Mouse (Mus musculus): ENCODE data around the gene Fbxl15. TPM values are rescaled to one million over a fixed set of nuclear protein-coding genes. Genes with fewer than 3 reads are reported as not detected.

Gene Fbxl15
- polyA plus RNA-seq, 1 experiment from 2014 or later = 15.1 TPM

DNA sequence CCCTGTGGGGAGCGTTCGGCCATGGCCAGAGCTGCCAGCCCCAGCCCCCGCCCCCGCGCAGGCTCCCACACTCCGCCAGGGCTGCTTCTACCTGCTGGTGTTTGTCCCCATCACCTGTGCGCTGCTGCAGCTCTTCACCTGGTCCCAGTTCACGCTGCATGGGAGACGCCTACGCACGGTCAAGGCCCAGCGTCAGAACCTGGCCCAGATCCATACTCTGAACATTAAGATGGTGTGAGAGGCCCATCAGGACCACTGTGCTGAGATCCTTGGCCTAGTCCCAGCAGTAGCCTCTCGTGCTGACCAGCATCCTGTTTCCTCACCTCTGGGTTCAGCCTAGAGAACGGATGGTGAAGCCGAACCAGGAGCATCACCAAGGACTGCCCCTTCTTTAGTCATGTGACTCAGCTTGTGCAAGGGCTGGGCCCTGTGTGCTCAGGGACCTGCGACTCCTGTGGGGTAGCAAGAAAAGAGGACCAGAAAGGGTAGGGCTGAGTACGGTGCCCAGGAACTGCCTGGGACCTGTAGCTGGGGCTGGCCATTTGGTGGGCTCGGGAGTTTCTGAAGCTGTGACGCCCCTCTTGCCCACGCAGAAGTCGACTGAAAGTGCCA is 46.6 kb downstream of the Fbxl15 start:
- no peaks in the 10 kb centered on the region for H3K27me3 ChIP-seq (ENCODE audit: control insufficient read depth, insufficient read depth, low read length)
- H3K9me3 ChIP-seq (ENCODE audit: control insufficient read depth, low read length) = no peaks in the 10 kb centered on the region
- H3K27ac ChIP-seq (replicated peaks; ENCODE audit: low read depth, low read length) = no peak overlapping the region
- ATAC-seq (ENCODE audit: insufficient number of reproducible peaks, low FRiP score, low TSS enrichment, low read depth) (no peak), DNase-seq (ENCODE audit: low spot score) (no peak)
- H3K4me1 ChIP-seq (ENCODE audit: control insufficient read depth, insufficient read depth, low read length) = no peaks in the 10 kb centered on the region
- no peak overlapping the region; the same call in 1 of the 2 replicates for H3K9ac ChIP-seq (ENCODE audit: low read length)
- WGBS = 58% methylated on average over 21 of the region's 21 CpGs
- no peak overlapping the region for H3K4me2 ChIP-seq (ENCODE audit: low read depth, severe bottlenecking)
- peaks cover 16% of the 10 kb centered on the region for H3K36me3 ChIP-seq (ENCODE audit: control insufficient read depth, insufficient read depth, low read length)
- H3K4me3 ChIP-seq (ENCODE audit: low read depth, low read length) = no peak overlapping the region

DNA sequence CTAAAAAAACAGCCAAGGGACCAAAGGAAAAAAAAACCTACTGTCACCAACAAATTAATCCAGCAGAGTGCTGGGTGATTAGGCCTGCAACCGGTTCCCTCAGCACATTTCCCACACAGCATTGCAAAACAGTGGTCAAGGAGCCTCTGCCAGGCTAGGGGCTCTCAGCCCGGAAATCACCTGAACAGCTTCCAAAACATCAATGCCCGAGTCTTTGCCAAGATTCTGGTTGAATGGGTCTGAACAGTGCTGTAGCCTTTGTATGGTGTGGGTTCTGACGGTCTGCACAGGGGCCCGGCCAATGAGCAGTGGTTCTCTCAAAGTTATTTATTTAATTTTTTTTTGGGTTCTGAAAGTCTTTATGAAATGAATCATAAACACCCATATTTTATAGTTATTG is 47.5 kb downstream of the Fbxl15 start:
- H3K27me3 ChIP-seq (ENCODE audit: control insufficient read depth, insufficient read depth, low read length) = no peaks in the 10 kb centered on the region
- H3K36me3 ChIP-seq (ENCODE audit: control insufficient read depth, insufficient read depth, low read length) = peaks cover 23% of the 10 kb centered on the region
- ATAC-seq (ENCODE audit: insufficient number of reproducible peaks, low FRiP score, low TSS enrichment, low read depth) (no peak), DNase-seq (ENCODE audit: low spot score) (no peak)
- no peaks in the 10 kb centered on the region for H3K9me3 ChIP-seq (ENCODE audit: control insufficient read depth, low read length)
- 73% methylated on average over 5 of the region's 5 CpGs for WGBS
- H3K9ac ChIP-seq (ENCODE audit: low read length) = no peak overlapping the region
- H3K4me3 ChIP-seq (ENCODE audit: low read depth, low read length) = no peak overlapping the region
- no peak overlapping the region for H3K27ac ChIP-seq (replicated peaks; ENCODE audit: low read depth, low read length)
- H3K4me1 ChIP-seq (ENCODE audit: control insufficient read depth, insufficient read depth, low read length) = no peaks in the 10 kb centered on the region
- no peak overlapping the region for H3K4me2 ChIP-seq (ENCODE audit: low read depth, severe bottlenecking)

DNA sequence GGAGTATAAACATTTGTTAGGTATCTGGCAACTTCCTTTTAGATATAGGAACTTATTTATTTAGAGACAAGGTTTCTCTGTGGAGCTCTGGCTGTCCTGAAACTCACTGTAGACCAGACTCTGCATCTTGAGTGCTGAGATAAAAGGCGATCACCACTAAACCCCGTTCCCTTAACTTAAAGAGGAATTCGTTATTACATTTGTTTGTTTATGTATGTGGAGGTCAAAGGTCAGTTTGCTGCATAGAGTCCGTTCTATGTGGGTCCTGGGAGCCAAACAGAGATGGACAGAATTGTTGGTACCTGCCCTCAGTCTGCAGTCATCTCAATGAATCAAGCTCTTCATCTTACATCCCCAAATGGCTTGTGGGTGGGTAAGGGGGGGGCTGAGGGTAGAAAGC is 47.9 kb downstream of the Fbxl15 start:
- 50% methylated on average over 4 of the region's 4 CpGs for WGBS
- Histone ChIP-seq H3K9ac (ENCODE audit: low read length) (no peak overlapping the region), H3K27me3 (ENCODE audit: control insufficient read depth, insufficient read depth, low read length) (no peaks in the 10 kb centered on the region), H3K9me3 (ENCODE audit: control insufficient read depth, low read length) (no peaks in the 10 kb centered on the region), H3K4me3 (ENCODE audit: low read depth, low read length) (no peak overlapping the region), H3K36me3 (ENCODE audit: control insufficient read depth, insufficient read depth, low read length) (peaks cover 26% of the 10 kb centered on the region), H3K4me1 (ENCODE audit: control insufficient read depth, insufficient read depth, low read length) (no peaks in the 10 kb centered on the region), H3K4me2 (ENCODE audit: low read depth, severe bottlenecking) (no peak overlapping the region), H3K27ac (replicated peaks; ENCODE audit: low read depth, low read length) (no peak overlapping the region)
- ATAC-seq (ENCODE audit: insufficient number of reproducible peaks, low FRiP score, low TSS enrichment, low read depth) (no peak), DNase-seq (ENCODE audit: low spot score) (no peak)

MicroRNAs encoded within 50 kb of the gene (microRNA counts, 519-probe panel; counts per million panel counts)
- 1,612 counts per million, percentile 10 among the panel's probes with 10 or more counts for microRNA mmu-miR-146b

Small RNA genes lying within 50 kb of the gene (microRNA-seq; reads per million reads assigned to microRNA genes)
- gene Mir146b = not detected

Other genes with a start within 250 kb of the Fbxl15 start
- gene Elovl3, start 196.3 kb upstream of the Fbxl15 start, polyA plus RNA-seq (2014; fragmentation: Nextera tagmentation; extraction: Ambion mirVana) = 0.23 and 0.30 TPM in 2 replicates
- gene Pitx3, start 179.9 kb upstream of the Fbxl15 start, polyA plus RNA-seq (2014; fragmentation: Nextera tagmentation; extraction: Ambion mirVana) = 3.4 and 4.4 TPM in 2 replicates
- 35.0 and 37.8 TPM in 2 replicates for gene Gbf1, start 175.7 kb upstream of the Fbxl15 start, polyA plus RNA-seq (2014; fragmentation: Nextera tagmentation; extraction: Ambion mirVana)
- gene Nfkb2, start 23.9 kb upstream of the Fbxl15 start, polyA plus RNA-seq (2014; fragmentation: Nextera tagmentation; extraction: Ambion mirVana) = 6.8 and 7.0 TPM in 2 replicates
- gene Psd, start 1.0 kb upstream of the Fbxl15 start, polyA plus RNA-seq (2014; fragmentation: Nextera tagmentation; extraction: Ambion mirVana) = 1.3 and 1.7 TPM in 2 replicates
- 163 and 179 TPM in 2 replicates for gene Cuedc2, start 10.5 kb downstream of the Fbxl15 start, polyA plus RNA-seq (2014; fragmentation: Nextera tagmentation; extraction: Ambion mirVana)
- 5.3 and 5.7 TPM in 2 replicates for gene Mfsd13a, start 12.9 kb downstream of the Fbxl15 start, polyA plus RNA-seq (2014; fragmentation: Nextera tagmentation; extraction: Ambion mirVana)
- gene 2310034G01Rik, start 22.1 kb downstream of the Fbxl15 start, polyA plus RNA-seq (2014; fragmentation: Nextera tagmentation; extraction: Ambion mirVana) = 1.2 and 1.8 TPM in 2 replicates
- gene Actr1a, start 67.6 kb downstream of the Fbxl15 start, polyA plus RNA-seq (2014; fragmentation: Nextera tagmentation; extraction: Ambion mirVana) = 147 and 158 TPM in 2 replicates
- 45.3 and 46.8 TPM in 2 replicates for gene Sufu, start 68.7 kb downstream of the Fbxl15 start, polyA plus RNA-seq (2014; fragmentation: Nextera tagmentation; extraction: Ambion mirVana)
- gene Trim8, start 173.5 kb downstream of the Fbxl15 start, polyA plus RNA-seq (2014; fragmentation: Nextera tagmentation; extraction: Ambion mirVana) = 16.7 and 18.0 TPM in 2 replicates
- 128 and 133 TPM in 2 replicates for gene Arl3, start 245.0 kb downstream of the Fbxl15 start, polyA plus RNA-seq (2014; fragmentation: Nextera tagmentation; extraction: Ambion mirVana)
- 15.2 and 15.6 TPM in 2 replicates for gene Sfxn2, start 245.2 kb downstream of the Fbxl15 start, polyA plus RNA-seq (2014; fragmentation: Nextera tagmentation; extraction: Ambion mirVana)

Data from limb, embryonic 11.5 days (tissue).